Mouse (Mus musculus): ENCODE measurements around the gene Rpl13a.
"Not testable (repeated sequence)": the region's sequence is repeated elsewhere in the genome, so short reads cannot be mapped to it uniquely, and the experiment has no call there.

Gene Rpl13a

DNA sequence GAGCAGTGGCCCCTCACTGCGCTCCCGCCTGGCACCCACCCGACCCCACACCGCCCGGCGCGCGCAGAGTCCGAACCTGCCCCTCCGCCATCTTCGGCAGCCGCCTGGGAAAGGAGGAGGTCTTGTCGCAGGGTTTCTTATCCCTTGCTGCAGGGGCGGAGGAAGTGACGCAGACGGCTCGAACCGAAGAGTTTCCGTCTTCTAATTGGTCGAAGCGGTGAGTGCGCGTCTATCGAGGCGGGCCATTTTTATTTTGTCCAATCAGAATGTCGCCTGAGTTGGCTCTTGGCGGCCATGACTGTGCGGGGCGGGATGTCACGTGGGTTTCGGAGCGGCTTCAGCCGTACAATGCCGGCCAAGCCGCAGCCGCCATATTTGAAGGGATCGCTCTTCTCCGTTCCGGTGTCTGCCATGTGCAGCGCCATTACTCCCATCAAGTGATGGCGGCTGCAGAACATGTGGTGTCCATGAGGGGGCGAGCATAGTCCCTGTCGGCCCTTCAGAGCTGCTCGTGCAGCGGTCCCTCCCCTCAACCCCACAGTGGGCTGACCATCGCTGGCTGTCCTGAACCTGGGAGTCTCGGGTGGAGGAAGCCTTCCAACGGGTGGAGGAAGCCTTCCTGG, at the start of gene Rpl13a:
Gene Rpl13a (minus strand): TSS at position 138 of the 623 bp plus-strand sequence.
- TF ChIP-seq NANOG (IDR thresholded peaks at IDR 0.05; ENCODE audit: borderline replicate concordance, low read length) (no peak), CTCF (conservative IDR thresholded peaks at IDR 0.05; ENCODE audit: low read length) (peak; percentile 41)
- Histone ChIP-seq H3K36me3 (ENCODE audit: insufficient read depth, low read length) (peaks cover 29% of the 10 kb centered on the region), H3K4me3 (replicated peaks; ENCODE audit: low read length) (peak within 1 kb of the TSS; percentile 92), H3K9me3 (ENCODE audit: low read length) (no peaks in the 10 kb centered on the region), H3K4me1 (replicated peaks; ENCODE audit: low read depth, low read length) (peaks cover 41% of the 10 kb centered on the region), H3K27me3 (ENCODE audit: insufficient read depth, low read length) (no peaks in the 10 kb centered on the region)

DNA sequence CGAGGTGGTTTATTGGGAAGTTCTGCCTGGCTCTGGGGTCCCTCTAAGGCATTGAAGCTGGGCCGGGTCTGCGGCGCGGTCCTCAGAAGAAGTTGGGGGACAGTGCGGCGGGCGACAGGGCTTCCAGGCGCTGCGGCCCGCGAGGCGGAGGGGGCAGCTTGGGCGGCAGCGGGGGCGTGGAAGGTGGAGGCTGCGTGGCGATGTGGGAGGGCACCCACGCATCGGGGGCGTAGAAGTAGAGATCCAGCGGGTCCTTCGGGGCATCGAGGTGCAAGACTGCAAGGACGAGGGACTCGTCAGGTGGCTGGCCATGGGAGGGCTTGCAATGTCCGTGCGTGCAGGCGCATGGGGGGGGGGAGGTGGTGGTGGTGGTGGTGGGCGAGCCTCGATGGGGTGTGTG, 47.8 kb upstream of the Rpl13a start:
- Histone ChIP-seq H3K4me1 (replicated peaks; ENCODE audit: low read depth, low read length) (peaks cover 65% of the 10 kb centered on the region), H3K36me3 (ENCODE audit: insufficient read depth, low read length) (no peaks in the 10 kb centered on the region), H3K9me3 (ENCODE audit: low read length) (no peaks in the 10 kb centered on the region), H3K4me3 (replicated peaks; ENCODE audit: low read length) (peak overlapping the region; percentile 81), H3K27me3 (ENCODE audit: insufficient read depth, low read length) (peaks cover 76% of the 10 kb centered on the region)
- TF ChIP-seq POU5F1 (IDR thresholded peaks at IDR 0.05; ENCODE audit: borderline replicate concordance, low read length) (no peak), NANOG (IDR thresholded peaks at IDR 0.05; ENCODE audit: borderline replicate concordance, low read length) (no peak), CTCF (conservative IDR thresholded peaks at IDR 0.05; ENCODE audit: low read length) (no peak)

DNA sequence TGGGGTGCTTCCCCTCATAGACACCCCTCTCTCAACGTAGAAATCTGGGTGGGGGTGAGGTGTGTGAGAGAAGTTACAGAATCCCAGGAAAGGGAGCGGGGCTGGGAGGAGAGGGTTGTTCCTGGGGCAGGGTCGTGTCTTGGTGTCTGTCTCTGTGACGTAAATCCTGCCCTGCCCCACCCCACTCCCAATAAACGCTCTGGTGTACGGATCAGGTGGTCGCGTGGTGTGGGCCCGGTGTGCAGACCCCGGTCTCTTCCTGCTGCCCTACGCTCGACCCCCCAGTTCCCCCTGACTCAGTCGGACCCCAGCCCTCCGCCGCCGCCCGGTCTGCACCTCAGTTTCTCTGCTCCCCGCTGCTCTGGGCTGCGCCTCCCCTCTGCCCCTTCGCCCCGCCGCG, 47.4 kb upstream of the Rpl13a start:
- H3K9me3 ChIP-seq (ENCODE audit: low read length), result no peaks in the 10 kb centered on the region
- no peak for TF ChIP-seq POU5F1 (IDR thresholded peaks at IDR 0.05; ENCODE audit: borderline replicate concordance, low read length)
- no peak for TF ChIP-seq CTCF (conservative IDR thresholded peaks at IDR 0.05; ENCODE audit: low read length)
- no peak for TF ChIP-seq NANOG (IDR thresholded peaks at IDR 0.05; ENCODE audit: borderline replicate concordance, low read length)
- peaks cover 75% of the 10 kb centered on the region for H3K27me3 ChIP-seq (ENCODE audit: insufficient read depth, low read length)

DNA sequence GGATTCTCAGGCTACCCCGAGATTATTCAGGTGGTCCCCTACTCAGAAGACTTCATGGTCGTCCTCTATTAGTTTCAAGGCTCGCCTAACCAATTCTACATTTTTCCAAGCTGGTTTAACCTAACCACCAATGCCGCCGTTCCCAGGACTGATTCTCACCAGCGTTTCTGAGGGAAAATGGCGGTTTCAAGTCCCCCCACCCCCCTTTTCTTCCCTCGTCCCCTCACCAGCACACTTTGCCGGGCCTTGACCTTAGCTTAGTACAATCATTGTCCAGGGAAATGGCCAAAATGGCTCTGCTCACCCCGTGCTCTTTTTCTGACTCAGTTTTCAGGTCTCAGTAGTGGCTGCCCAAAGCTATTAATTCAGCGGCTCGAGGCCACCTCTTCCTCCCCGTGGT, 46.8 kb upstream of the Rpl13a start:
- Histone ChIP-seq H3K9me3 (ENCODE audit: low read length) (peaks cover under 1% of the 10 kb centered on the region; the same call in 1 of the 2 replicates), H3K4me3 (replicated peaks; ENCODE audit: low read length) (peak overlapping the region; percentile 81), H3K27me3 (ENCODE audit: insufficient read depth, low read length) (peaks cover 75% of the 10 kb centered on the region), H3K4me1 (replicated peaks; ENCODE audit: low read depth, low read length) (peaks cover 65% of the 10 kb centered on the region), H3K36me3 (ENCODE audit: insufficient read depth, low read length) (no peaks in the 10 kb centered on the region)
- TF ChIP-seq POU5F1 (IDR thresholded peaks at IDR 0.05; ENCODE audit: borderline replicate concordance, low read length) (no peak), CTCF (conservative IDR thresholded peaks at IDR 0.05; ENCODE audit: low read length) (no peak), NANOG (IDR thresholded peaks at IDR 0.05; ENCODE audit: borderline replicate concordance, low read length) (no peak)

More for the DNA sequence above, 47.4 kb upstream of the Rpl13a start:
- peaks cover 65% of the 10 kb centered on the region for H3K4me1 ChIP-seq (replicated peaks; ENCODE audit: low read depth, low read length)
- H3K36me3 ChIP-seq (ENCODE audit: insufficient read depth, low read length), result no peaks in the 10 kb centered on the region
- peak overlapping the region; percentile 81 for H3K4me3 ChIP-seq (replicated peaks; ENCODE audit: low read length)

DNA sequence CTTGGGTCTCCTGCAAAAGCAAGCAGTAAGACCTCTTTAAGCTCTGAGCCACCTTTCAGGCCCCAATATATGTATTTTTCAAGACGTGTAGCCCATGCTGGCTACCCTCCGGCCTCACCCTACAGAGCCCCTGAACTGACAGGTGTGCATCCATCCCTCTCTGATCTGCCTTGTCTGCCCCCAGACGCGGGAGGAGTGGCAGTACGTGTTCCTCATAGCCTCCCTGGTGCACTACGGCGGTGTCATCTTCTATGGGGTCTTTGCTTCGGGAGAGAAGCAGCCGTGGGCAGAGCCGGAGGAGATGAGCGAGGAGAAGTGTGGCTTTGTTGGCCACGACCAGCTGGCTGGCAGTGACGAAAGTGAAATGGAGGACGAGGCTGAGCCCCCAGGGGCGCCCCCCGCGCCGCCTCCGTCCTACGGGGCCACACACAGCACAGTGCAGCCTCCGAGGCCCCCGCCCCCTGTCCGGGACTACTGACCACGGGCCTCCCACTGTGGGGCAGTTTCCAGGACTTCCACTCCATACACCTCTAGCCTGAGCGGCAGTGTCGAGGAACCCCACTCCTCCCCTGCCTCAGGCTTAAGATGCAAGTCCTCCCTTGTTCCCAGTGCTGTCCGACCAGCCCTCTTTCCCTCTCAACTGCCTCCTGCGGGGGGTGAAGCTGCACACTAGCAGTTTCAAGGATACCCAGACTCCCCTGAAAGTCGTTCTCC, 46.2 kb upstream of the Rpl13a start:
- no peak for TF ChIP-seq CTCF (conservative IDR thresholded peaks at IDR 0.05; ENCODE audit: low read length)
- no peak for TF ChIP-seq POU5F1 (IDR thresholded peaks at IDR 0.05; ENCODE audit: borderline replicate concordance, low read length)
- TF ChIP-seq NANOG (IDR thresholded peaks at IDR 0.05; ENCODE audit: borderline replicate concordance, low read length), result no peak

DNA sequence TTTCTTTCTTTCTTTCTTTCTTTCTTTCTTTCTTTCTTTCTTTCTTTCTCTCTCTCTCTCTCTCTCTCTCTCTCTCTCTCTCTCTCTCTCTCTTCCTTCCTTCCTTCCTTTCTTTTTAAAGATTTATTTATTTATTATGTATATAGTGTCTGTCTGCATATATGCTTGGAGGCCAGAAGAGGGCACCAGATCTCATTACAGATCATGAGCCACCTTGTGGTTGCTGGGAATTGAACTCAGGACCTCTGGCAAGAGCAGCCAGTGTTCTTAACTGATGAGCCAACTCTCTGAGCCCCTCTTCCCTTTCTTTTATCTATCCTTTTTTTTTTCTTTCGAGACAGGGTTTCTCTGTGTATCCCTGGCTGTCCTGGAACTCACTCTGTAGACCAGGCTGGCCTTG, 45.2 kb upstream of the Rpl13a start:
- peak; percentile 13; the same call in 1 of the 2 replicates for TF ChIP-seq CTCF (conservative IDR thresholded peaks at IDR 0.05; ENCODE audit: low read length)
- H3K27me3 ChIP-seq (ENCODE audit: insufficient read depth, low read length), result peaks cover 75% of the 10 kb centered on the region
- not testable (repeated sequence) for H3K36me3 ChIP-seq (ENCODE audit: insufficient read depth, low read length); H3K4me3 ChIP-seq (replicated peaks; ENCODE audit: low read length)
- peaks cover 74% of the 10 kb centered on the region for H3K4me1 ChIP-seq (replicated peaks; ENCODE audit: low read depth, low read length)
- H3K9me3 ChIP-seq (ENCODE audit: low read length), result peaks cover 13% of the 10 kb centered on the region

More for the DNA sequence above, 46.2 kb upstream of the Rpl13a start:
- Histone ChIP-seq H3K27me3 (ENCODE audit: insufficient read depth, low read length) (peaks cover 75% of the 10 kb centered on the region), H3K4me1 (replicated peaks; ENCODE audit: low read depth, low read length) (peaks cover 68% of the 10 kb centered on the region), H3K4me3 (replicated peaks; ENCODE audit: low read length) (peak overlapping the region; percentile 81), H3K9me3 (ENCODE audit: low read length) (peaks cover 7% of the 10 kb centered on the region), H3K36me3 (ENCODE audit: insufficient read depth, low read length) (peaks cover under 1% of the 10 kb centered on the region; the same call in 1 of the 2 replicates)

DNA sequence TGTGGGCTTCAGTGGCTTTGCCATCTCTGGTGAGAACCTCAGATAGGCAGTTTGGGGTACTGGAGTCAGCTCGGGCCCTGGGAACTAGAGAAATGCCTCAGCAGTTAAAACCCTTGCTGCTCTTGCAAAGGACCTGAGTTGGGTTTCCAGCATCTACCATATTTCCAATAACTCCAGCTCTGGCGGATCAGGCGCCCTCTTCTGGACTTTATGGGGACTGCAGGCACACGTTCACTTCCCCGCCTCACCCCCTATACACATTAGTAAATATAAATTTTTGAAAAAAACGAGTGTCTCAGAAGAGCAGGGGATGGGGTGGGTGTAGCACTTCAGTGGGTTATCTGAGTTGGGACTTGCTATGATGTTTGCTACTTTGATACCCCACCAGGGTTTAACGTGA, 44.4 kb upstream of the Rpl13a start:
- H3K4me1 ChIP-seq (replicated peaks; ENCODE audit: low read depth, low read length), result peaks cover 75% of the 10 kb centered on the region
- peaks cover 75% of the 10 kb centered on the region for H3K27me3 ChIP-seq (ENCODE audit: insufficient read depth, low read length)
- H3K4me3 ChIP-seq (replicated peaks; ENCODE audit: low read length), result 0 out of 2 replicates have a peak overlapping the region, but pooled peaks have one; percentile 59
- peaks cover 5% of the 10 kb centered on the region; the same call in 1 of the 2 replicates for H3K36me3 ChIP-seq (ENCODE audit: insufficient read depth, low read length)
- TF ChIP-seq POU5F1 (IDR thresholded peaks at IDR 0.05; ENCODE audit: borderline replicate concordance, low read length) (no peak), NANOG (IDR thresholded peaks at IDR 0.05; ENCODE audit: borderline replicate concordance, low read length) (no peak), CTCF (conservative IDR thresholded peaks at IDR 0.05; ENCODE audit: low read length) (peak; percentile 95)
- H3K9me3 ChIP-seq (ENCODE audit: low read length), result peaks cover 13% of the 10 kb centered on the region

DNA sequence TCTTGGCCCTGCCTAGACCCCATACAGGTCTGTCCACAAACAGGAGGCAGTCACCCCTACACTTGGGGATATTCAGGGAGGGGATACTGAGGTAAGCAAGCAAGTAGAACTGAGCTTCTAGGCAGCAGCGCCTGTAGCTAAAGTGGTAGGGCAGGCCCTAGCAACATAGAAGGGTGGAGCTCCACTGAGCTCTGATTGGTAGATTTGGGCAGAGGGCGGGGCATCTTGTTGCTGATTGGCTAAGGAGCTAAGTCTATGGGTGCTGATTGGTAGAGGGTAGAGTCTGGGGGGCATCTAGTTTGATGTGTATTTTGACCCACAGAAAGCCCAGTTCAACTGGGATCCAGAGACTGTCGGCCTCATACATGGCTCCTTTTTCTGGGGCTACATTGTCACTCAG, 40.9 kb upstream of the Rpl13a start:
- Histone ChIP-seq H3K27me3 (ENCODE audit: insufficient read depth, low read length) (peaks cover 75% of the 10 kb centered on the region), H3K36me3 (ENCODE audit: insufficient read depth, low read length) (peaks cover 5% of the 10 kb centered on the region; the same call in 1 of the 2 replicates), H3K9me3 (ENCODE audit: low read length) (peaks cover 13% of the 10 kb centered on the region), H3K4me3 (replicated peaks; ENCODE audit: low read length) (no peak overlapping the region), H3K4me1 (replicated peaks; ENCODE audit: low read depth, low read length) (peaks cover 81% of the 10 kb centered on the region)
- TF ChIP-seq POU5F1 (IDR thresholded peaks at IDR 0.05; ENCODE audit: borderline replicate concordance, low read length), result no peak
- TF ChIP-seq CTCF (conservative IDR thresholded peaks at IDR 0.05; ENCODE audit: low read length), result no peak
